Mouse (Mus musculus) small intestine, adult 2 months (tissue): ENCODE results near the gene Pam16. TPM values are rescaled to one million over a fixed set of nuclear protein-coding genes. Genes with fewer than 3 reads are reported as not detected.

ENCODE experiments used
- H3K27ac ChIP-seq: fragments of 200-500 bp; 2 replicates; pipeline ENCODE4 v1.5.1; 2012; ENCODE audit warnings: low read depth, low read length, control low read depth, inconsistent platforms; ENCODE audit not compliant: insufficient read depth
- H3K27me3 ChIP-seq: fragments of 200-500 bp; 2 replicates; pipeline ENCODE4 v1.6.1; 2012; ENCODE audit warnings: mild to moderate bottlenecking, moderate library complexity, low read length, inconsistent platforms; ENCODE audit not compliant: control insufficient read depth, insufficient read depth
- H3K36me3 ChIP-seq: fragments of 200-500 bp; 2 replicates; pipeline ENCODE4 v1.6.1; 2012; ENCODE audit warnings: mild to moderate bottlenecking, low read length, control low read depth, inconsistent platforms; ENCODE audit not compliant: control insufficient read depth, insufficient read depth
- H3K4me1 ChIP-seq: fragments of 200-500 bp; 2 replicates; pipeline ENCODE4 v1.6.1; 2012; ENCODE audit warnings: low read length, inconsistent platforms, mixed read lengths; ENCODE audit not compliant: control insufficient read depth, insufficient read depth, insufficient read length
- H3K4me3 ChIP-seq: fragments of 200-500 bp; 2 replicates; pipeline ENCODE4 v1.5.1; 2012; ENCODE audit warnings: low read depth, mild to moderate bottlenecking, control low read depth, inconsistent platforms, low read length, moderate library complexity
- CTCF ChIP-seq: fragments of 200-500 bp; IDR thresholded peaks from 2 replicates; pipeline ENCODE4 v1.5.1; 2012; ENCODE audit warnings: low read depth, mild to moderate bottlenecking, control low read depth, inconsistent platforms, low read length, moderate library complexity, mixed read lengths; ENCODE audit not compliant: insufficient replicate concordance, insufficient read length; ENCODE audit errors: extremely low read depth
- POLR2A ChIP-seq: fragments of 200-500 bp; IDR thresholded peaks from 2 replicates; pipeline ENCODE4 v1.6.1; 2012; ENCODE audit warnings: low read depth, mild to moderate bottlenecking, control low read depth, inconsistent platforms, low read length, moderate library complexity
- WGBS: fragments of 180-500 bp; shearing (Covaris S2); methylation state at CpG from one replicate; pipeline ENCODE4 v1.1.7; 2018; 5-methylcytosine and 5-hydroxymethylcytosine counted together
- polyA plus RNA-seq: library from polyadenylated mRNA; depleted of rRNA; stranded (reverse); fragments of >200 nt; gene quantifications from 2 replicates; pipeline ENCODE4 v1.2.3, GENCODE M21; 2012; rRNA removed

Gene Pam16
- 6.0 and 8.7 TPM in 2 replicates for polyA plus RNA-seq

- H3K4me1 ChIP-seq = peaks cover 6% of the 10 kb centered on the region; the same call in 1 of the 2 replicates
Observed at GRCm38 (mm10) chr16:4624481-4625110, at the start of gene Pam16. Pam16 (minus strand) TSS chr16:4624988.

GRCm38 (mm10) chr16:4674091-4674490 is 49.3 kb upstream of the Pam16 start:
- H3K27me3 ChIP-seq = no peaks in the 10 kb centered on the region
- TF ChIP-seq POLR2A = no peak
- no peak for TF ChIP-seq CTCF
- H3K27ac ChIP-seq = no peak overlapping the region
- no peaks in the 10 kb centered on the region; the same call in 1 of the 2 replicates for H3K4me1 ChIP-seq
- 81% methylated on average over 4 of the region's 4 CpGs for WGBS
- no peak overlapping the region for H3K4me3 ChIP-seq
- peaks cover 40% of the 10 kb centered on the region for H3K36me3 ChIP-seq

More at GRCm38 (mm10) chr16:4624481-4625110, at the start of gene Pam16:
- TF ChIP-seq POLR2A (peak; percentile 45; the same call in 1 of the 2 replicates), CTCF (no peak)
- H3K4me3 ChIP-seq = peak within 1 kb of the TSS; percentile 94
- H3K27me3 ChIP-seq = no peaks in the 10 kb centered on the region
- WGBS = under 1% methylated on average over 56 of the region's 56 CpGs
- peaks cover 19% of the 10 kb centered on the region for H3K36me3 ChIP-seq
- peak within 1 kb of the TSS; percentile 59 for H3K27ac ChIP-seq

GRCm38 (mm10) chr16:4670317-4670716 is 45.5 kb upstream of the Pam16 start:
- Histone ChIP-seq H3K27me3 (no peaks in the 10 kb centered on the region), H3K27ac (no peak overlapping the region), H3K4me1 (no peaks in the 10 kb centered on the region), H3K36me3 (peaks cover 53% of the 10 kb centered on the region), H3K4me3 (no peak overlapping the region)
- 72% methylated on average over 5 of the region's 5 CpGs for WGBS
- TF ChIP-seq POLR2A (no peak), CTCF (no peak)

- H3K27ac ChIP-seq = no peak overlapping the region
- WGBS = 39% methylated on average over 3 of the region's 3 CpGs
- no peaks in the 10 kb centered on the region for H3K27me3 ChIP-seq
- no peak overlapping the region for H3K4me3 ChIP-seq
- H3K4me1 ChIP-seq = no peaks in the 10 kb centered on the region
- peaks cover 55% of the 10 kb centered on the region for H3K36me3 ChIP-seq
- peak; percentile 89 for TF ChIP-seq CTCF
- no peak for TF ChIP-seq POLR2A
Observed at GRCm38 (mm10) chr16:4667190-4667808, 42.5 kb upstream of the Pam16 start.

- Histone ChIP-seq H3K36me3 (peaks cover 60% of the 10 kb centered on the region), H3K4me1 (no peaks in the 10 kb centered on the region), H3K4me3 (no peak overlapping the region), H3K27me3 (no peaks in the 10 kb centered on the region), H3K27ac (no peak overlapping the region)
- WGBS = 97% methylated on average over 2 of the region's 2 CpGs
- no peak for TF ChIP-seq POLR2A
- no peak for TF ChIP-seq CTCF
Observed at GRCm38 (mm10) chr16:4665726-4666125, 40.9 kb upstream of the Pam16 start.

GRCm38 (mm10) chr16:4663806-4664205 is 39.0 kb upstream of the Pam16 start:
- TF ChIP-seq POLR2A (no peak), CTCF (no peak)
- Histone ChIP-seq H3K36me3 (peaks cover 58% of the 10 kb centered on the region), H3K27ac (no peak overlapping the region), H3K27me3 (no peaks in the 10 kb centered on the region), H3K4me1 (no peaks in the 10 kb centered on the region), H3K4me3 (no peak overlapping the region)
- 92% methylated on average over 2 of the region's 2 CpGs for WGBS

- TF ChIP-seq CTCF = no peak
- no peak for TF ChIP-seq POLR2A
- H3K27ac ChIP-seq = no peak overlapping the region
- 79% methylated on average over 2 of the region's 2 CpGs for WGBS
- H3K36me3 ChIP-seq = peaks cover 52% of the 10 kb centered on the region
- no peaks in the 10 kb centered on the region for H3K4me1 ChIP-seq
- H3K27me3 ChIP-seq = no peaks in the 10 kb centered on the region
- no peak overlapping the region for H3K4me3 ChIP-seq
Observed at GRCm38 (mm10) chr16:4661605-4662004, 36.8 kb upstream of the Pam16 start.
